Mouse (Mus musculus) midbrain, embryonic 16.5 days (tissue): ENCODE data around the gene Cd200r3. TPM values are rescaled to one million over a fixed set of nuclear protein-coding genes. Genes with fewer than 3 reads are reported as not detected.

Experiments
- polyA plus RNA-seq: library from polyadenylated mRNA; unstranded; fragments of >200 nt; fragmentation: Nextera tagmentation; extraction: Ambion mirVana; gene quantifications from 2 replicates; pipeline ENCODE4 v1.2.1, GENCODE M21; 2015

The Cd200r3 gene
- polyA plus RNA-seq, 1 experiment from 2014 or later: not detected

Other genes starting within 250 kb of the Cd200r3 start
- 3.2 and 4.5 TPM in 2 replicates for gene Nepro, start 219.4 kb upstream of the Cd200r3 start, polyA plus RNA-seq
- 40.5 and 43.0 TPM in 2 replicates for gene Gtpbp8, start 197.3 kb upstream of the Cd200r3 start, polyA plus RNA-seq
- 0.46 and 0.48 TPM in 2 replicates for gene Cd200r1, start 177.9 kb upstream of the Cd200r3 start, polyA plus RNA-seq
- not detected in 2 replicates for gene Cd200r4, start 131.9 kb upstream of the Cd200r3 start, polyA plus RNA-seq
- gene Cd200r2, start 76.6 kb upstream of the Cd200r3 start, polyA plus RNA-seq: not detected in 2 replicates
- 8.2 TPM in 2 replicates for gene Ccdc80, start 149.7 kb downstream of the Cd200r3 start, polyA plus RNA-seq
- 34.5 and 38.3 TPM in 2 replicates for gene Slc35a5, start 215.0 kb downstream of the Cd200r3 start, polyA plus RNA-seq
- gene Atg3, start 215.1 kb downstream of the Cd200r3 start, polyA plus RNA-seq: 47.5 and 47.9 TPM in 2 replicates